Mouse (Mus musculus) gastrocnemius, postnatal 10 days (tissue): ENCODE measurements around the gene Maml3. TPM values are rescaled to one million over a fixed set of nuclear protein-coding genes. Genes with fewer than 3 reads are reported as not detected.

Experiments used
- DNase-seq: peaks from one replicate; pipeline ENCODE4 v3.0.0; 2021; ENCODE audit warnings: mixed read lengths
- total RNA-seq, 2 experiments: library from RNA; stranded (reverse); gene quantifications; 2 replicates each; pipeline ENCODE4 v1.2.3; 2021

Maml3 gene
- total RNA-seq, 2 experiments from 2014 or later = 5.2 to 6.6 TPM

DNA sequence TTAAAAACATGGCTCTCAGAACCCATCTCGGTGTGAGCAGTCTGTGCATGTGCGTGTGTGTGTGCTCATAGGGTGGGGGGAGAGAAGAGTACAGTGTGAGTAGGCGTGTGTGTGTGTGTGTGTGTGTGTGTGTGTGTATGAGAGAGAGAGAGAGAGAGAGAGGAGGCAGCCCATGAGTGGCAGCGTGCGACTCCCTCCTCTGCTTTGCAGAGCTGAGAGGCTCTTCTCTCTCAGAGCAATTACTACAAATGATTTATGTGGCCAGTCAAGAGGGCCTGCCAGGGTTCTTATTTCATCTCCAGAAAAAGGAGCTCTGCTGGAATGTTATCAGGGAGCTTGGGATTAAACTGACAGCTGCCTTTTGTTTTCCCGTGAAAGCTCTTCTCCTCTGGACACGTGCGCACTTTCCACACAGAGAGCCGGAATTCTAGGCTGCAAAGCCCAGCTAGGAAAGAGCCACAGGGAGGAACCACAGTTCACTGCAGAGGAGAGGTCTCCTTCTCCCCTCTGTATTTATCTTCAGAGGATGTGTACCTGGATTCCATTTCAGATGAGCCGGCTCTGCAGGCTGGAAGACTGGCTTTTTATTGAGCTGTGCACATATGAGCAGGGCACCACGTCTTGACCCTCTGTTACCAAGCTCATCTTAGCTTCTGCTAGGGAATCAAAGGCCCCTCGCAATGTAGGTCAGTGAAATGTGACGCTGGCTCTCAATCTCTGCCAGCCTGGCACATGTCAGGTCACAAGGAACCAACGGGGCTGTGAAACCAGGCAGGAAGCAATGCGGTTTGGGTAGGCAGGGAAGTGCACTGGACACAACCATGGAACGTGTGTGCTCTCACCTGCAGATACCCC lies 325.9 kb downstream of the Maml3 start:
- DNase-seq = peak; percentile 45

- DNase-seq = no peak
Measured at GRCm38 (mm10) chr3:51778179-51778578, 326.7 kb downstream of the Maml3 start.

- no peak for DNase-seq
Measured at GRCm38 (mm10) chr3:51776018-51776611, 328.8 kb downstream of the Maml3 start.

- DNase-seq = no peak
Measured at GRCm38 (mm10) chr3:51773587-51773986, 331.3 kb downstream of the Maml3 start.

DNA sequence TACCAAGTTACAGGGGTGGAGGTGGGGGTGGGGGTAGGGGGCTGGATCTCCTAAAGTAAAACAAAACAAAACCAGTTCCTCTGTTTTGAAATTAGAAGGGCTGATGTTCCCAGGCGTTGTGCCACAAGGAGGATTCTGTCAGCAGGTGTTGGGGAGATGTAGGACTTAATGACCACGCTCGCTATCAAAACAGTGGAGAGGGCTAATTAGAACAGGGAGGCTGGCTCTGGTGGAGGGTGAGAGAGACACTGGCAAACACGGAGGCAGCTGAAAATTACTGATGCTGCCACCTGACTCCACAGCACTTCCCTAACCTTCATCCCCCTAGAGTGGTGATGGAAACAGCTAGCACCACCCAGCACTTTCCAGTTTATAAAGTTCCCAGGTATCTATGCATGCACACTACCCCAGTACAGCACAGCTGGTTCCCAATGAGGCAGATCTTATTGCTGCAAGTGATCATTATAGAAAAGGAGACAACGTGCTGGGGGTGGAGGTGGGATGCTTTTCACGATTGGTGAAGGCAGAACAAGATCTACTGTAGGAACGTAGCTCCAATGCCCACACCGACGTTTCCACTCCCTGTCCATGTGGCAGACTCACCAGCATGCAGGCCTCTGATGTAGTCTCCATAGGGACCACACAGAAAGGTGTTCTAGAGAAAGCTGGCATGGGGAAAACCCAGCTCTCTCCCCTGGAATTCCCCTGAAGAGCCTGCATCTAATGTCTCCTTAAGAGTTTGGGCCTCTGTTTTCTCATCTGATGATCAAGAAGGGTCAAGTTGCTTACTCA lies 332.8 kb downstream of the Maml3 start:
- no peak for DNase-seq

DNA sequence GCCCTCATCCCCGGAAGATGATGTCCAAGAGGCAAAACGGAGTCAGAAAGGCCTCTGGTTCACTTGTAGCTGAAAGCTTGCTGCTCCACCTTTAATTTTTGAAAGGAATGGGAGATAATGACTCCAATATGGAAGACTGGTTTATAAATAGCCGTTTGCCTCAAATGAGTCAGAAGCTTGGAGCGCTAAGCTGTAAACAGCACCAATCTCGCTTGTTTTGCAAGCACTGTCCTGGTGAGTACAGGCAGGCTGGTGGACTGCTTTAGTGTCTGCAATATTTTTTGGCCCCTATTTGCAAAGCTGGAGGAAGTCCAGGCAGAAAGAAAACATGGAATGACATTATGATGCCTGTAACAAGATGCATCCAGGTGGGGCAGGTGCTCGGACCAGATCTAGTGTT lies 335.7 kb downstream of the Maml3 start:
- DNase-seq = no peak

DNA sequence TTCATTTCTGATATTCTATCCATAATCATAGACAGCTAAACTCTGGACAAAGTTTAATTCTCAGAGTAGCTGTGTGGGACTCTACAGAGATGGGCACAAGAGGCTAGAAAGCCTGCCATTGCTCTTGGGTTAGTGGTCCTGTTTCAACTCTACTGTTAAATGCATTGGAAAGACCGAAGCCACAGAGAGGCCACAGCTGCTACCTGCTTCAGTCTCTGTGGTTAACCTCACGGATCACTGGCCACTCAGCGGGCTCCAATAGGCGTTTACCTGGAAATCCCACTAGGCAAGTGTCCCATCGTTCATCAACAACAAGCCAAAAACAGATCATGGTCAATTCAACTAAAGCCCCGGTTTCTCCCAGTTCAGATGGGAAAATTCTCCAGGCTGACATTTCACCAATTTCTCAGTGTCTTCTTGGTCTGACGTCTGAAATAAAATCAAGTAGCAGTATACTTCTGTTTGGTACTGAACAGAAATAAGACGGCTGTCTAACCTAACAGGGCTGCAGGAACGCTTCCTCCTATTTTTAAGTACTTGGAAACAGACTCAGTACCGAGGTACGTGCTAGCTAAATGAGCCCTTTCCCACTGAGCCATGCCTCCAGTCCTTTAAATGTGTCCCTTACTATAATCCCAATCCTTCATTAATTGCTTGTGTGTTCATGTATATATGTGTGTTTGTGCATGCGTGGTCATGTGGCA lies 339.5 kb downstream of the Maml3 start:
- no peak for DNase-seq

DNA sequence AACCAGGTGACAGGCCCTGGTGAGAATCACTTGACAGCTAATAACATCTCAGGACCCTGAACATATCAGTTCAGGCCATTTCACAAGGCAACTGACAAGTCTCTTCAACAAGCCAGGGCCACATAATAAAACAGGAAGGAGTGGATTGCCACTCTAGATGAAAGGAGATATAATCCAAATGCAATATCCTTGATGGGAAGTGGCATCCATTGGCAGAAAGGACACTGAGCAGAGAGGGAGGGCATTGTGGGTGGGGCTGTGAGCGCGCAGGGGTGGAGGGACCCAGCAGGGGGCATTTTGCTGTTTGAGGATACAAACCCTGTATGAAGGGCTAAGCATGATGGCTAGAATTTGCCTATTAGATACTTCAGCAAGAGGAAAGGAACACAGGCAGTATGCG lies 340.7 kb downstream of the Maml3 start:
- no peak for DNase-seq

- no peak for DNase-seq
Measured at GRCm38 (mm10) chr3:51762900-51763299, 342.0 kb downstream of the Maml3 start.

DNA sequence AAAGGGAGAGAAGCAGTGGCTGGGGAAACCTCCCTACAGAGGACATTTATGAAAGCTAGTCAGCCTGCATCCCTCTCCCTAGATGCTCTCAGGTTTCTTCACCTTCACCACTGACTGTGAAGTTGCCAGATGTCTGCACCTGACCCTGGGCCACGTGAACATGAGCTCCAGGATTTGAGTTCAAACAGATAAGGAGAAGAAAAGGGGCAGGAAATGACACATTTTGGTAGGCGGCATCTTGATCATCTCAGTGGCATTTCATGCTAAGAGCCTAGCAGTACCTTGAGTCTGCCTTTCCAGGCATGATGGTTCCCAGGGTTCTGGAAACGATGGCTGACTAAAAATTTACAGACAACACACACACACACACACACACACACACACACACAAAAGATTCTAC lies 345.3 kb downstream of the Maml3 start:
- DNase-seq = no peak

DNA sequence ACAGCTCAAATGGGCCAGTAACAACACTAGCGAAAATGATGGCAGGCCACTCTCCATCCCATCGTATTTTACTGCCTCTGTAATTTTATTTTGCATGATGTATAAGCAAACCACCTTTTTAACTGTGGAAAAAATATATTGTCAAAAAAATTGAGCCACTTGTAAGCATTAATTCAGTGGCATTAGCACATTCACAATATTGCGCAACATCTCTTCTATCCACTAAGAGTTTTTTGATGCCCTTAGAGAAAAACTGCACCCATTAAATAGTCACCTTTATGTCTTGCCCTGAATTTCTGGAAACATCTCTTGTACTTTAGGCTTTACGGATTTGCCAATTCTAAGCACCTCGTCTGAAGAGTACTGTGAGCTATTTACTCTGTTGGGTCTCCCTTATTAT lies 347.8 kb downstream of the Maml3 start:
- no peak for DNase-seq

- DNase-seq = no peak
Measured at GRCm38 (mm10) chr3:51756283-51756682, 348.6 kb downstream of the Maml3 start.

GRCm38 (mm10) chr3:51753262-51753661 lies 351.6 kb downstream of the Maml3 start:
- no peak for DNase-seq

DNA sequence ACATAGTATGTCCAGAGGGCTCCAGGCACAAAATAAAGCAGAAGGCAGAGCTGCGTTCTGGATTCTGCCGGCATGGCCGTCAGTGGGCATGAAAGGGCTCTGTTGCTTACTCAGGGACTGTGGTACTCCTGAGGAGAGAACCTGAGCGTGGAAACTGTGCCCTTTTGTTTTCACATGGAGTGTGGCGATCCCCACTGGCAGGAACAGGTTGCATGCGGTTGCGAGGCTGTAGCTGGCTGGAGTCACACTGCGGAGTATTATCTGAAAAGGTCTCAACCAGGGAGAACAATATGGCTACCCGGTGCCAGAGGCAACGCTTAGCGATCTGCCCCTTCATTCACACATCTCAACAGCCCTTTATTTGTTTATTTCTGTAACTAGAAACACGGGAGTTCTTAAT lies 353.4 kb downstream of the Maml3 start:
- no peak for DNase-seq

GRCm38 (mm10) chr3:51749812-51750481 lies 354.9 kb downstream of the Maml3 start:
- DNase-seq = no peak

GRCm38 (mm10) chr3:51749421-51749811 lies 355.5 kb downstream of the Maml3 start:
- DNase-seq = no peak

DNA sequence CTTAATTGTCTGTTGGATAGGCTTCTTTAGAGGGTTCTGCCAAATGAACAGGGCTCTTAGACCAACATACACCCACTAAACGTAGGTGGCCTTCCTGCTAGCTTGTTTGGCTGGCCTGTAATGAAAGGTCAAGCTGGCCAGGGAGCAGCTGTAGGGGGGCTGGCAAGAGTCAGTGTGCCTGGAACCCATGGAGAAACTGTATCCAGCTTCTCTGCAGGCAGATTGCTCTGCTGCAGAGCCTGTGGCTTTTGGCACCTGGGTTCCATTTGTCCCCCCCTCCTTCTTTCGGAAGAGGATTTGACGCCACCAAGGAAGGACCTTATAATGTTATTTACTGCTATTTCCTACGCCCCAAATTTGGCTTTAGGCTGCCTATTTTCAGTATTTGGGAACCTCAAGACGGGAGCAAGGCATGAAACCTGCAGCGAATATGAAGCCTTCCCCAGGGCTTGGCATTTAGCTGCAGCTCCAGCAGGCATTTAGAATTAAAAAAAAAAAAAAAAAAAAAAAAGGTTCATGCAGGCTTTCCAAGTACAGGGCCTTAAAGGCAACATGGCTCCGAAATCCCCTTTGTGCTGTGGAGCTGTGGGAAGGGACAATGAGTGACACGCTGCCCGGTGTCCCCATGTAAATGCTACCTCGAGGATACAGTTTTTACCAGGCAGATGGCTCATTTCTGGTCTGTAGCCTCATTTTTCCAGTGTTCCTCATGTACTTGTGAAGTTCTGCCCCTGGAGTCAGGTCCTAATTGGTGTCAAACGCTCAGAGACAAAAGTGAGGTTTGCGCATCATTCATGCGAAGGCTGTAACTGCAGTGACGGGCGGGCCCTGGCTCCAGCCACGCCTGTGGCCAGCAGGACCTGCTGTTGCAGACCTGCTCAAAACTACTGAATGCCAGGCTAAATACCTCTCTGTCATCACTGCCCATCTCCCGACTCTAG lies 356.2 kb downstream of the Maml3 start:
- no peak for DNase-seq

- DNase-seq = no peak
Measured at GRCm38 (mm10) chr3:51746816-51747215, 358.1 kb downstream of the Maml3 start.

DNA sequence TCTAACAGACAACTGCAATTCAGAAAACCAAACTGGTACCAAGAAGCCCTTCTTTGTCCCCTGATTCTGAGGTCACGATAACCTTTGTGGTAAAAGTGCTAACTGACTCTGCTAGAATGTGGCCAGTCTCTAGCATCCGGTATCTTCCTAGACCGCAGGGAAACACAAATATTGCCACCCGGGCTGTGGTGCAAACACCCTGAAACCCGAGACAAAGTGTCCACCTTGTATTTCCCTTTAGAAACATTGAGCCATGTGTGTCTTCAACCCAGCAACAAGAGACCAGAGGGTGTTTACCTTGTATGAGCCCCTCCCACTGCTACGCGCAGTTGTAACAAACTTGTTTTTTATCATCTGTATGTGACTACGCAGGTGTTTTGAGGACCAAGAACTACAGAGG lies 359.7 kb downstream of the Maml3 start:
- DNase-seq = no peak

DNA sequence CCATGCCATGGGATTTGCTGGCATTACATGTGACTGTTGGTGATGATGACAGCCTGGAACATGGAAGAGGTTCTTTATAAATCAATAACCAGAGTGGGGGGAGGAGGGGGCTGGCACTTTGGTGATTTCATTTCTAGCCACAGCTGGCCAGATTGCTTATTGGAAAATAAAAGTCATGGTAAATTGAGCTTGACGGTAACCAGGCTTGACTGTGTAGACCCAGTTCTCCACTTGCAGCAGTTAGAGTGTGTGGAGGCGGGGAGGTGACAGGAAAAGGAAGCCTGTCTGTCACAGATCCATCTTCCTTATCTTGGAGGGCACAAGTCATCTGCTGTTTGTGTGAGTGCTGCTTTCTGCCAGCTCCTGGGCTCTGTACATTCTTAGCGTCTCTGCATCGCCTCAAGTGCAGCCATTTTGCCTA lies 360.5 kb downstream of the Maml3 start:
- DNase-seq = no peak

GRCm38 (mm10) chr3:51742405-51742804 lies 362.5 kb downstream of the Maml3 start:
- DNase-seq = no peak
